ENCODE assay signal across 18 mouse cellular contexts in the genomic region with DNA sequence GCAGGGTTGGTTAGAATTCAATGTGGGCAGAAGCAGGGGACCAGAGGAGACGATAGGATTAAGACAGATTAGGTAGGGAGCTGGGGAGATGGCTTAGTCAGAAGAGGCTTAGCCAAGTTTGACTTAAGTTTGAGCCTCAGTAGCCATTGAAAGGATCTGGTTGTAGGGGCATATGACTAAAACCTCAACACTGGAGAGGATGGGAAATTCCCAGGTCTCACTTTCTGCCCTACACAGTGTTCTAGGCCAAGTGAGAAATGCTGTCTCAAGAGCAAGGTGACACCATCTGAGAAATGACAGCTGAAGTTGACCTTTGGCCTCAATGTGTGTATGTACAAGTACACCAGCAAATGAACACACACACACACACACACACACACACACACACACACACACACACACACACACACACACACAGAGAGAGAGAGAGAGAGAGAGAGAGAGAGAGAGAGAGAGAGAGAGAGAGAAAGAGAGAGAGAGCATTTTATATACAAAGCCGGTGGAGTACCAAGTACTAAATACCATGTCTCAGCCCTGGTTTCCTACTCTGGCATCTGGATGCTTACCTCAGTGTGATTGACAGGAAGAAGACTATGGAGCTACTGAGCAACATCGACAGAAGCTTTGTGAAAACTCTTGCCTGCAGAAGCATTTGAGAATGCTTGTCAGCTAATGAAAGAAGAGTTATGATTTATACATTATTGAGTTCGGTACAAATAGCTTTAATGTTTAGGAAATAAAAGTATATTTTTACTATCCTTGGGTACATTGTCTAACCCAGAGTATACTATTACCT.
"Had no signal": no experiment of that assay in that cellular context is flagged by ENCODE, and none has a peak within 500 bp of the region (broad histone marks: within the 10 kb centered on the region; RNA-seq: fewer than 3 reads in every experiment).

No protein-coding gene starts in this region.

- ATAC-seq: liver, embryonic 12.5 days; midbrain, embryonic 13.5 days had no signal

- H3K4me3 ChIP-seq: layer of hippocampus, adult 2 months; limb, embryonic 10.5 days; limb, embryonic 13.5 days; liver, embryonic 12.5 days; liver, embryonic 15.5 days; lung, embryonic 15.5 days; megakaryocyte, embryonic 14.5 days; midbrain, embryonic 10.5 days; midbrain, embryonic 13.5 days; stomach, embryonic 15.5 days had no signal

- H3K4me2 ChIP-seq: limb, embryonic 13.5 days; liver, embryonic 12.5 days; liver, embryonic 15.5 days; lung, embryonic 15.5 days; midbrain, embryonic 13.5 days; stomach, embryonic 15.5 days had no signal

- H3K27me3 ChIP-seq: limb, embryonic 13.5 days; liver, embryonic 12.5 days; liver, embryonic 15.5 days; lung, embryonic 15.5 days; megakaryocyte, embryonic 14.5 days; midbrain, embryonic 13.5 days; stomach, embryonic 15.5 days had no signal

- DNase-seq: kidney, adult 9 months; kidney, postnatal 25 days; layer of hippocampus, adult 9-11 months; liver; lung, adult 18-20 months; lung, postnatal 10 days; lung, postnatal 36 days; thymus, postnatal 25 days had no signal

- H3K9ac ChIP-seq: limb, embryonic 13.5 days; liver, embryonic 12.5 days; liver, embryonic 15.5 days; lung, embryonic 15.5 days; midbrain, embryonic 13.5 days; stomach, embryonic 15.5 days had no signal

- H3K27ac ChIP-seq: layer of hippocampus, adult 2 months; limb, embryonic 10.5 days; limb, embryonic 13.5 days; liver, embryonic 12.5 days; liver, embryonic 15.5 days; lung, embryonic 15.5 days; midbrain, embryonic 10.5 days; midbrain, embryonic 13.5 days; stomach, embryonic 15.5 days had no signal

- H3K9me3 ChIP-seq: limb, embryonic 10.5 days; limb, embryonic 13.5 days; liver, embryonic 12.5 days; liver, embryonic 15.5 days; lung, embryonic 15.5 days; megakaryocyte, embryonic 14.5 days; midbrain, embryonic 10.5 days; midbrain, embryonic 13.5 days; stomach, embryonic 15.5 days had no signal

- H3K36me3 ChIP-seq: limb, embryonic 10.5 days; limb, embryonic 13.5 days; liver, embryonic 12.5 days; liver, embryonic 15.5 days; lung, embryonic 15.5 days; midbrain, embryonic 10.5 days; midbrain, embryonic 13.5 days; stomach, embryonic 15.5 days had no signal

- H3K4me1 ChIP-seq: limb, embryonic 10.5 days; limb, embryonic 13.5 days; liver, embryonic 12.5 days; liver, embryonic 15.5 days; megakaryocyte, embryonic 14.5 days; midbrain, embryonic 10.5 days; midbrain, embryonic 13.5 days; stomach, embryonic 15.5 days had no signal
